Mouse (Mus musculus) testis, adult 2 months (tissue): Measurements from ENCODE around the gene Atg10.

Experiments used
- CTCF ChIP-seq: fragments of 200-500 bp; IDR thresholded peaks from 2 replicates; pipeline ENCODE4 v1.5.1; 2012; ENCODE audit warnings: low read depth, mild to moderate bottlenecking, inconsistent platforms, low read length, moderate library complexity; ENCODE audit not compliant: control insufficient read depth, insufficient read depth, insufficient replicate concordance
- POLR2A ChIP-seq: fragments of 200-500 bp; IDR thresholded peaks from 2 replicates; pipeline ENCODE4 v1.6.1; 2012; ENCODE audit warnings: low read depth, mild to moderate bottlenecking, inconsistent platforms, low read length, moderate library complexity; ENCODE audit not compliant: control insufficient read depth

- TF ChIP-seq CTCF (no peak), POLR2A (no peak)
These were observed 316.4 kb downstream of the Atg10 start for GRCm38 (mm10) chr13:90907376-90907775.
